Mouse (Mus musculus): ENCODE data around the gene Klk1b26. TPM values are rescaled to one million over a fixed set of nuclear protein-coding genes. Genes with fewer than 3 reads are reported as not detected.

Klk1b26 gene
- not detected for total RNA-seq (2023)

GRCm38 (mm10) chr7:44011868-44012267, at the start of gene Klk1b26:
Gene Klk1b26 (plus strand): TSS chr7:44012168.

GRCm38 (mm10) chr7:43966451-43966850, 45.5 kb upstream of the Klk1b26 start, which contains the start of gene Klk1b1:
Gene Klk1b1 (plus strand): TSS chr7:43966751.

GRCm38 (mm10) chr7:43975761-43976160, 36.2 kb upstream of the Klk1b26 start, which contains the start of gene Klk1b9:
Gene Klk1b9 (plus strand): TSS chr7:43976061.

GRCm38 (mm10) chr7:43995577-43995976, 16.4 kb upstream of the Klk1b26 start, which contains the start of gene Klk1b11:
Gene Klk1b11 (plus strand): TSS chr7:43995877.

GRCm38 (mm10) chr7:44051990-44052389, 40.0 kb downstream of the Klk1b26 start, which contains the start of gene Klk1b27:
Gene Klk1b27 (plus strand): TSS chr7:44052290.

Other genes starting within 250 kb of the Klk1b26 start
- not detected for gene Klk12, start 243.3 kb upstream of the Klk1b26 start, total RNA-seq (2023)
- gene Klk11, start 237.6 kb upstream of the Klk1b26 start, total RNA-seq (2023): not detected
- gene Klk10, start 231.1 kb upstream of the Klk1b26 start, total RNA-seq (2023): not detected
- gene Klk9, start 220.3 kb upstream of the Klk1b26 start, total RNA-seq (2023): not detected
- gene Klk8, start 214.6 kb upstream of the Klk1b26 start, total RNA-seq (2023): 1 to 10 TPM; 2.1 to 4.1 TPM
- not detected for gene Klk7, start 200.9 kb upstream of the Klk1b26 start, total RNA-seq (2023)
- gene Klk6, start 187.7 kb upstream of the Klk1b26 start, total RNA-seq (2023): not detected
- gene Klk5, start 170.2 kb upstream of the Klk1b26 start, total RNA-seq (2023): not detected
- not detected for gene Klk4, start 131.0 kb upstream of the Klk1b26 start, total RNA-seq (2023)
- gene Klk15, start 78.4 kb upstream of the Klk1b26 start, total RNA-seq (2023): not detected
- gene Klk1b8, start 61.5 kb upstream of the Klk1b26 start, total RNA-seq (2023): not detected
- not detected for gene Klk1b1, start 45.4 kb upstream of the Klk1b26 start, total RNA-seq (2023)
- not detected for gene Klk1b9, start 36.1 kb upstream of the Klk1b26 start, total RNA-seq (2023)
- gene Klk1b11, start 16.3 kb upstream of the Klk1b26 start, total RNA-seq (2023): not detected
- gene Klk1b27, start 40.1 kb downstream of the Klk1b26 start, total RNA-seq (2023): not detected
- gene Klk1b21, start 90.2 kb downstream of the Klk1b26 start, total RNA-seq (2023): not detected
- not detected for gene Klk1b22, start 100.5 kb downstream of the Klk1b26 start, total RNA-seq (2023)
- gene Klk1b16, start 124.6 kb downstream of the Klk1b26 start, total RNA-seq (2023): not detected
- not detected for gene Klk1b24, start 176.1 kb downstream of the Klk1b26 start, total RNA-seq (2023)
- not detected for gene Klk1b3, start 186.0 kb downstream of the Klk1b26 start, total RNA-seq (2023)
- gene Klk1b4, start 195.3 kb downstream of the Klk1b26 start, total RNA-seq (2023): not detected
- gene Klk1b5, start 203.8 kb downstream of the Klk1b26 start, total RNA-seq (2023): not detected
- not detected for gene Klk1, start 213.2 kb downstream of the Klk1b26 start, total RNA-seq (2023)
- gene Gm36864, start 224.0 kb downstream of the Klk1b26 start, total RNA-seq (2023): not detected
- 1 to 10 TPM in 1 of 2 experiments, under 1 TPM in 1; 0.49 to 1.6 TPM for gene 1700028J19Rik, start 234.5 kb downstream of the Klk1b26 start, total RNA-seq (2023)
- gene 2410002F23Rik, start 234.6 kb downstream of the Klk1b26 start, total RNA-seq (2023): 10 to 100 TPM; 27.8 to 34.7 TPM
- not detected for gene Acp4, start 245.2 kb downstream of the Klk1b26 start, total RNA-seq (2023)
- not detected for gene Gm15517, start 249.3 kb downstream of the Klk1b26 start, total RNA-seq (2023)